Mouse (Mus musculus) regulatory T cell (primary cell): ENCODE measurements around the gene Synm.

Source experiments
- in situ Hi-C: fragments of 300-600 bp; cut with MboI, MseI; formaldehyde crosslinking; loops from one replicate; pipeline ENCODE4 v1.15.1; 2025; ENCODE audit warnings: high pct_unique_total_duplicates

Synm gene

DNA sequence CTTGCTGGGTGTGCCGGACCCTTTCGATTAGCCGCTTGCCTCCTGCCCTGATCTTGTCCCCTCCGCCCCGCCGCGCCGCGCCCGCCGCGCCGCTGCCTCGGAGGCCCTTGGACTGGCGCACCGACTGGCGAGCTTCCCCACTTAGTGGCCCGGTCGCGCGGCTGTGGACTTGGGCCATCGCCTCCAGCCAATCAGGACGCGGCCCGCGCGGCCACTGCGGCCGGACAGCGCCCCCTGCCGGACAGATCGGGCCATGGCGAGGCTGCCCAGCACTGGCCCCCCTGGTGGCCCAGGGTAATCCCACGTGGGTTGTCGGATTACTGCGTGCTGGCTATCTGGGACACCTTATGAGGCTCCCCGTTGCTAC is at the start of gene Synm:
Gene Synm (minus strand): TSS at position 114 of the 367 bp plus-strand sequence.
- in situ Hi-C loops, result no loop called here

DNA sequence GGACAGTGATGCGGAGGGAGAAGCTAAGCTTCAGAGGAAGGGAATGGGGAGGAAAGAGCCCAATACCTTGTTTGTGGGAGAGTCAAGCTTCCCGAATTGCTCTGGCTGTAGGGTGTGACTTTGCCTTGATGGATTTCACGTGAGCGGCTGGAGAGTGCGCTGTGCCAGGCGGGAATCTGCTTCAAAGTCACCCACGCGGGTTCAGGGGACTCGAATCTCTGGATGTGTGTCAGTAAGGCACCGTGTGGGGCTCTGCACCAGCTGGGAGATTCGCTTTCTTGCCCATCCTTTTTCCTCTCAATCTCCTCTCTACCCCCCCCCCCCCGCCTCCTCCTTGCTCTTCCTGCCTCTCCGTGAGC is 44.3 kb upstream of the Synm start:
- in situ Hi-C loops, result loop anchor here (5.0 to 10.0 kb wide), 2 partner anchors 148 to 331 kb away; partner anchors contain the start of gene Igf1r

DNA sequence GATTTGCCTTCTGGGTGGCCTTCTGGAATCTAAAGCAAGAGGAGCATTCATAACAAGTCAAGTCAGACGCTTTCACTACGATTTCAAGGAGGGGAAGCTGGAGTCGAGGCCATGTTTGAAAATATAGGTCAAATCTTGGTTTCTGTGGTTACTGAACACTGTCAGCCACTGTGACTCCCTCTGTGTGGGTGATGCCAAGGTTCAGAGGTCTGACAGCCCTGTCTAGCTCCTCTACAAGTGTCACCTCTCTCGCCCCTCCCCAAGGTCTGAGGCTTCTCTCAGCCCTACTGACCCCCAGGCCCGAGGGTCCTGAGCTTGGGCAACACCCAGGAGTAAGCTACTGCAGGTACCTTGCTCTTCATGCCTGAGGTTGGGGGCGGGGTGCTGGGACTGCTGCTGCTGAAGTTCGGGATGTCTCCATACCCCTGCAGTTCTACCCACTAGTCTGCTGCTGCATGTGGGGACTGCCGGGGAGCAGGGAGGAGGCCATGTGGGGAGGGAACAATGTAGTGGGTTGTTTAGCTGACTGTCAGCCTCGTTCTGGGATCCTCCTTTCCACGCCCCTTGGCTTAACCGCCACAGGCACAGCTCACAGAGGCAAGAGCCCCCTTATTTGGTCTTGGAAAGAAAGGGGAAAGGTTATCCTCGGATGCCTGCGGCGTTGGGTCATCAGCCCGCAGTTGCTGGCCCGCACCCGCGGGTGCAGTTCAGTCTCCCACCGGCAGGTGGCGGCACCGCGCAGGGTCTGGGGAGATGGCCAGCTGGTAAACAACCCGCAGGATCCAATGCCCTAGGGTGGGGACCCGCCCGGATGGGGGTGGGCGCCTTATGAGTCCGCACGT is 43.7 kb upstream of the Synm start:
- in situ Hi-C loops, result loop anchor here (5.0 to 10.0 kb wide), 2 partner anchors 149 to 332 kb away; partner anchors contain the start of gene Igf1r

GRCm38 (mm10) chr7:67801022-67801421 is 41.5 kb upstream of the Synm start:
- in situ Hi-C loops, result loop anchor here (5.0 to 10.0 kb wide), 2 partner anchors 151 to 334 kb away; partner anchors contain the start of gene Igf1r

- in situ Hi-C loops, result loop anchor here (5.0 to 10.0 kb wide), 2 partner anchors 152 to 334 kb away; partner anchors contain the start of gene Igf1r
Observed at GRCm38 (mm10) chr7:67800547-67800946, 41.0 kb upstream of the Synm start.

- in situ Hi-C loops, result loop anchor here (25.0 kb wide), 1 partner anchor 514 kb away; no protein-coding TSS in a partner anchor
Observed at GRCm38 (mm10) chr7:67798476-67798875, 38.9 kb upstream of the Synm start.

GRCm38 (mm10) chr7:67797065-67797464 is 37.5 kb upstream of the Synm start:
- in situ Hi-C loops, result loop anchor here (25.0 kb wide), 1 partner anchor 515 kb away; no protein-coding TSS in a partner anchor

- in situ Hi-C loops, result loop anchor here (25.0 kb wide), 1 partner anchor 519 kb away; no protein-coding TSS in a partner anchor
Observed at GRCm38 (mm10) chr7:67793449-67793848, 33.9 kb upstream of the Synm start.

DNA sequence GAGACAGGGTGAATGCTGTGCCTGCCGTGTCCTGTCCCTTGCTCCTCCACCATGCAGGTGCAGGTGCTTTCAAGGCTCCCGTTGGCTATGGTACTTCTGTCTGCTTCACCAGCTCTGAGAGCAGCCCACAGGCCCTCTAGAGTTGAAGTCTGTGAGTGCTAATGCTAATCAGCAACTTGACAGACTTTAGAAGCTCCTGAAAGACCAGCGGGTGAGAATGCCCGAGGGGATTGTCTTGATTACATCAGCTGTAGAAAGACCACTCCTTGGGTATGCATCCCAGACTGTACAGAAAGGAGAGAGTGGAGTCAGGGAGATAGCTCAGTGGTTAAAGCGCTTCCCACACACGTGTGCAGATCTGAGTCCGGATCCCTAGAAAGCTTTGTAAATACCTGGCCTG is 31.7 kb upstream of the Synm start:
- in situ Hi-C loops, result loop anchor here (25.0 kb wide), 1 partner anchor 521 kb away; no protein-coding TSS in a partner anchor

DNA sequence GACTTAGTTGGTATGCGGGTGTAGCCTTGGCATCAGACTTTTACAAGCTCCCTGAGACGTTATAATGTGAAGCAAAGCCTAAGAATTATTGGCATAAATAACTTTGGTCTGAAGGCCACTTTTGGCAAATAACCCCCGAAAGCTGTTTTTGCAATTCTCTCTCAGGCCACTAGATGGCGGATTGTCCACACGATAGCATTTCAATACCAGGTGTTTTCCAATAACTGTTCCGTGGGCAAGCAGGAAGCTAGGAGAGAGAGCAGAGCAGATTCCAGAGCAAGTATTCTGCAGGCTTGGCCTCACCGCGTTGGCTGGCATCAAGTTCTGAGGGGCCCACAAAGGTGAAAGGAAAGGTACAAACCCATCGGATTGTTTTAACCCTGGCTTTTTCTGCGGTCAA is 29.2 kb upstream of the Synm start:
- in situ Hi-C loops, result loop anchor here (25.0 kb wide), 1 partner anchor 524 kb away; no protein-coding TSS in a partner anchor

DNA sequence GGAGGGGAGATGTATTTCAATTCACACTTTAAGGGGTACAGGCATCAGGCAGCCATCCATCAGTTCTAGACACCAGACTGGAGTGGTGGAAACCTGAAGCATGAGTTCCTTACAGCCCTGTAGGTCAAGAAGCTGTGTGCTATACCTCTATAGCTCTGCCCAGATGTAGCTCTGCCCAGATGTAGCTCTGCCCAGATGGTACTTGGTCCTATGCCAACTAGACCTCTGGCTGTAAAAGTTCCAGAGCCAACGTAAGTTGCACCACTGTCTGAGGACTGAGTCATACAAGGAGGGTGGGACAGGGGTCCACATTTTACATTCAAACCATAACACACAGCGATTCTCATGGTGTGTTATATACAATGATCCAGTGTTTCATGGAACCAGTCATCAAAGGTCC is 28.3 kb upstream of the Synm start:
- in situ Hi-C loops, result loop anchor here (25.0 kb wide), 1 partner anchor 524 kb away; no protein-coding TSS in a partner anchor

GRCm38 (mm10) chr7:67776636-67777305 is 17.2 kb upstream of the Synm start:
- in situ Hi-C loops, result loop anchor here (25.0 kb wide), 1 partner anchor 536 kb away; no protein-coding TSS in a partner anchor

DNA sequence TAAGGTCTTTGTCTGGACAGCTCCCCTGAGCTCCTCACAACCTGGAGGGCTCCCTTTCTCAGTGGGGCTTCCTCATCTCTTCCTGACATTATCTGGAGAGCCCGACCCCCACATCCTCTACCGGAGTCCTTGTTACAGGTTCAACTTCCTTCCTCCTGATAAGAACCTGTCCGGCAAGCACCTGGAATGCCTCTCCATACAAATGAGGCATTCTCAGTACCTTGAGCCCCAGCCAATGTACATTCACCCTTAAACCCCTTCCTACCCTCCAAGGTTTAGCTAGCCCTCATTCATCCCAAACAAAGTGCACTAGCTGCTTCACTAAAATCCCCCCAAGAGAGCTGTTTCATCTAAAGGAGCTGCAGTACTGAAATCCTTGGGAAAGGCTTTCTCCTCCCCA is 16.1 kb upstream of the Synm start:
- in situ Hi-C loops, result loop anchor here (25.0 kb wide), 1 partner anchor 537 kb away; no protein-coding TSS in a partner anchor

DNA sequence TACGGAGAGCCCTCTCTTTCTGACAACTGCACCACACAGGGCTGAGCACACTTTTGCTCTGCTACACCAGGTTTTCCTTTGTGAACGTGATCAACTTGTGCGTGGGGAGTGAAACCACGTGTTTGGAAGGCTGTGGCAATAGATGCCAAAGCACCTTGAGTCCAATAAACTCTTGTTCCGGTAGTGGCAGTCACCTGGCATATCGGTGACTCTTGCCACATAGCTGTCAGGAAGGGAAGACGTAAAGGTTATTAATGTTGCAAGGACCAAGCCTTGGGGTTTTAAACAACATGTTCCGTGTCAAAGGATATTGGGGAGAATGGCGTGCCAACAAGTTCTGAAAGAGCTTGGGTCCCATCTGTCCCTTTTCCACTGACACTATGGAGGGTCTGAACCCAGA is 12.7 kb upstream of the Synm start:
- in situ Hi-C loops, result loop anchor here (5.0 kb wide), 1 partner anchor 310 kb away; no protein-coding TSS in a partner anchor

DNA sequence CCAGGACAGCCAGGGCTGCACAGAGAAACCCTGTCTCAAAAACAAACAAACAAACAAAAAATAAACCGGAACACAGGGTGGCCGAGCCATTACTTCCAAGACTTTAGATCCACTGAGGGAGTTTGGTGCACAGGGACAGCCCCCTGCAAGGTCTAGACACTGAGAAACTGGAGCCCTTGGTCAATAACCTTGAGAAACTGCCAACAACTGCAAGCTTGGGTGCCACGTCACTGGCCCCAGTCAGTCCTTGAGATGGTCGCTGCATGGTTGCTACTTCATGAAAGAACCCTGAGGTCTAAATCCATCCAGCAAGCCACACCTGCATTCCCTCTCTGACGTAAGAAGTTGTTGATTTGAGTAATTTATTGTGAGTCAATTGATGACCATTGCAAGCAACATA is 9.9 kb upstream of the Synm start:
- in situ Hi-C loops, result loop anchor here (5.0 kb wide), 1 partner anchor 92 kb away; no protein-coding TSS in a partner anchor

DNA sequence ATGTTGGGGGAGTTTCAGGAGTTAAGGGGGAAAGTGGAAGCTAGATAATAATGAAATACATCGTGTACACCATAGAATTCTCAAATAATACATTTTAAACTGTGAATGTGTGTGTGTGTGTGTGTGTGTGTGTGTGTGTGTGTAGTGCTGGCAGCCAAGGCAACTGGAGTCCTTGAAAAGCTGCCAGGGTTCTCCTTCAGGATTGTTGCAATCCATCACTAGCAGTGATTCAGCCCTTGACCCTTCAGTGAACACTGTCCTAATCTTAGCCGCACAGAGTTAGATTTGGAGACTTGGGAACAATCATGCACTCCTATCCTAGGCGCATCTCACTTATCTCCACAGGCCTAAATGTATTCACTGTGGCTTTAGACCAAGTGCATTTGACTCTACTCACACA is 8.6 kb upstream of the Synm start:
- in situ Hi-C loops, result loop anchor here (5.0 kb wide), 1 partner anchor 91 kb away; no protein-coding TSS in a partner anchor

DNA sequence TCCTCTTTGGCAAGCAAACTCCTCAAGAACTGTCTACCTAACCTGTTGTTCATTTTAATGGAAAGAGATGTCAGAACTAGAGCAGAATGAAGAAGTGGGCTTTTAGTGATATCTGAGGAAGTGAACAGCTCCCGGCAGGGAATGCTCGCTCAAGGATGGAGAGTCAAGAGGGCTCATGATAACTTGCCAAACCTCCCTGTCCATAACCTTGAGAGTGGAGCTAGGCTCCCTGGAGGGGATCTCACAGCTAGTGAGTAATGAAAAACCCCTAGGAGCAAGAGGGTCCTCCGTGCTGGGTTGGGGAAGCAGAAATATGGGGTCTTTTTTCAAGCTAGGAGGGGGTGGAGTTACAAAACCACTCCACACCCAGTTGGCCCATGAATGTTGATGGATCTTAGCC is 4.1 kb upstream of the Synm start:
- in situ Hi-C loops, result no loop called here

GRCm38 (mm10) chr7:67758858-67759628 is 499 bp downstream of the Synm start:
- in situ Hi-C loops, result no loop called here

GRCm38 (mm10) chr7:67758506-67758857 is 1.1 kb downstream of the Synm start:
- in situ Hi-C loops, result no loop called here

DNA sequence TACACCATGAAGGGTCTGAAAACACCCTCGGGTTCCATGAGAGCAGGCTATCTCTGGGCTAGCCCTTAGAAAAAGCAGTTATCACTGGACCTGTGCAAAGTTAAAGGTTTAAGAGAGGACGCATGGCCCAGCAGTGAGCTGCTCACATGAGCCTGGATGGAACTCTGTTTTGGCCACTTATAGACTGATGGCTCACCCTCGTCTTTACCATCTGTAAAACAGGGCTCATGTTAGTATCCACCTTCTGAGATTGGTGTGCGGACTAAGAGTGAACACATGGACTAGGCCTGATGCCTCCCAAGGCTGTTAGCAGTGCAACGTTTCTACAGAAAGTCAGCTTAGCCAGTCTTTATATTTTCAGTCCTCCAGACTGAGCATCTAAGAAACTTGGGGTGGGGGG is 2.9 kb downstream of the Synm start:
- in situ Hi-C loops, result no loop called here

DNA sequence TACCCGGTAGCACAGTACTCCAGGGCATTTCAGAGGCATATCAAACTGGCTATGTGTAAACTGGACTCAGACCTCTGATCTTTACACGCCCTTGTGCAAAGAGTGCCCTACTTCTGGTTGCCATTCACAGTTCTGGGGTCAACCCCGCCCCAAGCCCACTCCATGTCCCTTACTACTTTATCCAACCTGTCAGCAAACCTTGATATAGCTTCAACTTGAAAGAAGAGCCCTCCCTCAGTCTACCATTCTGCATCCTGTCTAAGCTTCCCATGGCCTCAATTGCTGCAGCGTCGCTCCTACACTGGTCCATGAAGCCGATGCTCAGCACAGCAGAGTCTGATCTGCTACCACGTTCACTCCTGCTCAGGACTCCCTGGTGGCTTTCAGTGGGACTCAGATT is 4.2 kb downstream of the Synm start:
- in situ Hi-C loops, result no loop called here
